20 mouse cellular contexts compared by ENCODE assay signal in the genomic region with DNA sequence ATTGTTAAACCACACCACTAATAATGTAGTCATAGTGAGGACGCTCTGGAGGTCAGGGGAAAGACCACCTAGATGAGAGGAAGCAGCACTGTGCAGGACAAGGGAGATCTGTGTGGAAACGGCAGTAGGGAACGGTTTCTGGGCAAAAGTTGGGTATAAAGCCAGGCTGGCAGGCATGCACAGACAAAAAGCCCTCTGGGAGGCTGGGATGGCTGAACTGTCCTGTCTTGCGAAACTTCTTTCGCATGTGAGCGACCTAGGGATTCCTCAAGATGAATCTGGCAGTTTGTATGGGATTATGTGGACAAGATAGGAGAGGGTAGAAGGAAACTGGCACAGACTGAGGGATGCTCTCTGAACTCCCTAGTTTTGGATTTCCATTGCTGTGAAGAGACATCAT. TPM values are rescaled to one million over a fixed set of nuclear protein-coding genes. Genes with fewer than 3 reads are reported as not detected.
DNase-seq lines count a peak whose midpoint lies in the region; ATAC-seq and TF ChIP-seq lines count a peak whose summit lies in the region.
"Had no signal": no experiment of that assay in that cellular context is flagged by ENCODE, and none has a peak within 500 bp of the region (broad histone marks: within the 10 kb centered on the region; RNA-seq: fewer than 3 reads in every experiment).

No protein-coding gene starts in this region.

- no peak overlapping the region for H3K4me2 ChIP-seq in liver, postnatal 0 days (ENCODE audit: low read depth, low read length)
- no peak overlapping the region for H3K4me2 ChIP-seq in forebrain, postnatal 0 days (ENCODE audit: low read depth)
- H3K4me2 ChIP-seq: embryonic facial prominence, embryonic 13.5 days; embryonic facial prominence, embryonic 15.5 days; forebrain, embryonic 13.5 days; forebrain, embryonic 15.5 days had no signal

- peaks cover 21% of the 10 kb centered on the region; the same call in 1 of the 2 replicates for H3K79me2 ChIP-seq in liver, adult 2 months (ENCODE audit: control insufficient read depth, insufficient read depth, low read length)

- no peaks in the 10 kb centered on the region for H3K36me3 ChIP-seq in liver, adult 2 months (ENCODE audit: control insufficient read depth, insufficient read depth, low read length)
- no peaks in the 10 kb centered on the region for H3K36me3 ChIP-seq in liver, postnatal 0 days (replicated peaks; ENCODE audit: insufficient read depth, low read length)
- H3K36me3 ChIP-seq in forebrain, postnatal 0 days (ENCODE audit: insufficient read depth) = no peaks in the 10 kb centered on the region
- H3K36me3 ChIP-seq: embryonic facial prominence, embryonic 15.5 days; forebrain, embryonic 15.5 days had no signal

- no peak for ATAC-seq in liver, postnatal 0 days
- no peak for ATAC-seq in forebrain, postnatal 0 days
- ATAC-seq: forebrain, embryonic 13.5 days; forebrain, embryonic 15.5 days had no signal

- no peaks in the 10 kb centered on the region for H3K27me3 ChIP-seq in liver, adult 2 months (ENCODE audit: control insufficient read depth, insufficient read depth, low read length)
- H3K27me3 ChIP-seq in liver, postnatal 0 days (ENCODE audit: insufficient read depth, low read length) = no peaks in the 10 kb centered on the region
- no peaks in the 10 kb centered on the region for H3K27me3 ChIP-seq in forebrain, postnatal 0 days (ENCODE audit: insufficient read depth, low read length)
- H3K27me3 ChIP-seq: embryonic facial prominence, embryonic 13.5 days; embryonic facial prominence, embryonic 15.5 days; forebrain, embryonic 13.5 days; forebrain, embryonic 15.5 days had no signal

- no peaks in the 10 kb centered on the region for H3K9me3 ChIP-seq in liver, postnatal 0 days (ENCODE audit: low read length)
- no peaks in the 10 kb centered on the region for H3K9me3 ChIP-seq in forebrain, postnatal 0 days (ENCODE audit: low read length)
- H3K9me3 ChIP-seq: embryonic facial prominence, embryonic 13.5 days; embryonic facial prominence, embryonic 15.5 days; forebrain, embryonic 13.5 days; forebrain, embryonic 15.5 days had no signal

- TF ChIP-seq POLR2A in liver, adult 2 months (IDR thresholded peaks at IDR 0.05; ENCODE audit: extremely low read depth, insufficient read depth, low read length) = no peak
- TF ChIP-seq POLR2A in olfactory bulb, adult 2 months (IDR thresholded peaks at IDR 0.05; ENCODE audit: insufficient read depth, low read depth, low read length) = no peak

- TF ChIP-seq EP300 in liver, postnatal 0 days (IDR thresholded peaks at IDR 0.05; ENCODE audit: low read depth) = no peak

- H3K9ac ChIP-seq in liver, adult 2 months (ENCODE audit: low read depth, low read length) = no peak overlapping the region
- no peak overlapping the region for H3K9ac ChIP-seq in liver, postnatal 0 days (replicated peaks)
- H3K9ac ChIP-seq in forebrain, postnatal 0 days = no peak overlapping the region
- H3K9ac ChIP-seq: embryonic facial prominence, embryonic 13.5 days; embryonic facial prominence, embryonic 15.5 days; forebrain, embryonic 13.5 days; forebrain, embryonic 15.5 days had no signal

- no peak for TF ChIP-seq CTCF in liver, adult 2 months (IDR thresholded peaks at IDR 0.05; ENCODE audit: low read depth, low read length)
- TF ChIP-seq CTCF in liver, postnatal 0 days (IDR thresholded peaks at IDR 0.05; ENCODE audit: low read depth) = no peak
- TF ChIP-seq CTCF in olfactory bulb, adult 2 months (IDR thresholded peaks at IDR 0.05; ENCODE audit: insufficient read depth, low read depth, low read length) = no peak
- no peak for TF ChIP-seq CTCF in forebrain, postnatal 0 days (IDR thresholded peaks at IDR 0.05; ENCODE audit: low read depth)

- WGBS in liver, adult 2 months = 49% methylated on average over 6 of the region's 6 CpGs
- 82% methylated on average over 6 of the region's 6 CpGs for WGBS in liver, postnatal 0 days (ENCODE audit: insufficient replicate concordance)
- 75% methylated on average over 6 of the region's 6 CpGs for WGBS in olfactory bulb, adult 2 months
- 96% methylated on average over 6 of the region's 6 CpGs for WGBS in forebrain, postnatal 0 days

- no peak overlapping the region for H3K4me3 ChIP-seq in liver, adult 2 months (ENCODE audit: insufficient read depth, low read depth, low read length)
- no peak overlapping the region for H3K4me3 ChIP-seq in liver, postnatal 0 days (ENCODE audit: low read depth, low read length)
- no peak overlapping the region for H3K4me3 ChIP-seq in olfactory bulb, adult 2 months (ENCODE audit: insufficient read depth, low read depth, low read length)
- H3K4me3 ChIP-seq in forebrain, postnatal 0 days (ENCODE audit: low read depth, low read length) = no peak overlapping the region
- H3K4me3 ChIP-seq: embryonic facial prominence, embryonic 13.5 days; embryonic facial prominence, embryonic 15.5 days; erythroblast, embryonic 14.5 days; forebrain, embryonic 13.5 days; forebrain, embryonic 15.5 days had no signal

- H3K4me1 ChIP-seq in liver, adult 2 months (ENCODE audit: control insufficient read depth, insufficient read depth, low read length) = peaks cover 21% of the 10 kb centered on the region
- peaks cover 16% of the 10 kb centered on the region for H3K4me1 ChIP-seq in liver, postnatal 0 days (ENCODE audit: insufficient read depth)
- peaks cover 16% of the 10 kb centered on the region for H3K4me1 ChIP-seq in olfactory bulb, adult 2 months (ENCODE audit: control insufficient read depth, insufficient read depth, low read length)
- H3K4me1 ChIP-seq in forebrain, postnatal 0 days (ENCODE audit: insufficient read depth) = peaks cover 5% of the 10 kb centered on the region; the same call in 1 of the 2 replicates

- no peak overlapping the region for H3K27ac ChIP-seq in liver, adult 2 months (replicated peaks; ENCODE audit: insufficient read depth, low read depth, low read length)
- no peak overlapping the region for H3K27ac ChIP-seq in liver, postnatal 0 days (ENCODE audit: low read depth)
- peak overlapping the region; percentile 51 for H3K27ac ChIP-seq in olfactory bulb, adult 2 months (ENCODE audit: insufficient read depth, low read depth, low read length)
- no peak overlapping the region for H3K27ac ChIP-seq in forebrain, postnatal 0 days (ENCODE audit: low read depth, low read length)
- H3K27ac ChIP-seq: embryonic facial prominence, embryonic 13.5 days; embryonic facial prominence, embryonic 15.5 days; forebrain, embryonic 13.5 days; forebrain, embryonic 15.5 days had no signal

- peak; percentile 65 for DNase-seq in liver, adult 2 months (ENCODE audit: extremely low read depth, low read depth, low spot score)
- DNase-seq in liver, postnatal 0 days = no peak
- peak; percentile 23 for DNase-seq in fat pad, adult 2 months (ENCODE audit: extremely low read depth, low read depth, low spot score)
- DNase-seq in cerebellum, postnatal 25 days = no peak
- DNase-seq in forebrain, postnatal 0 days = no peak
- DNase-seq: adrenal gland, adult 8-10 months; adrenal gland, postnatal 14 days; adrenal gland, postnatal 36 days; cerebellum, adult 11-12 months; cerebellum, adult 2 months; cerebellum, adult 9-10 months; cerebellum, postnatal 10 days; cerebellum, postnatal 36 days; embryo, embryonic 11 days had no signal

RNA-seq across cellular contexts. Expression of a gene that starts 34.2 kb away (rescaled TPM):
- total RNA-seq in liver, adult 2 months (2014; rRNA removed) = 19.5 and 21.0 TPM in 2 replicates
- polyA plus RNA-seq in liver, adult 2 months (2012; rRNA removed) = 14.8 and 16.5 TPM in 2 replicates
- 6.4 and 7.0 TPM in 2 replicates for polyA plus RNA-seq in liver, postnatal 0 days (2015; fragmentation: Nextera tagmentation; extraction: Ambion mirVana)
- not detected in 2 replicates for polyA plus RNA-seq in olfactory bulb, adult 2 months (2012; ENCODE audit: insufficient read depth, insufficient read length, low replicate concordance, missing spikeins)
- total RNA-seq in forebrain, postnatal 0 days (2014; rRNA removed) = 33.3 and 40.3 TPM in 2 replicates
- 12.3 and 17.0 TPM in 2 replicates for polyA plus RNA-seq in forebrain, postnatal 0 days (2015; fragmentation: Nextera tagmentation; extraction: Ambion mirVana)

Comparison
In these comparisons a context has a peak if more than half of its experiments do, and no peak if none do; other contexts are left out.
1. DNase-seq: peak in liver, adult 2 months (single experiment) and fat pad, adult 2 months (single experiment); none in liver, postnatal 0 days (single experiment), cerebellum, postnatal 25 days (0 of 2) and forebrain, postnatal 0 days (single experiment).